Mouse (Mus musculus) midbrain, postnatal 0 days (tissue): Measurements from ENCODE around the gene Orm3. TPM values are rescaled to one million over a fixed set of nuclear protein-coding genes. Genes with fewer than 3 reads are reported as not detected.

Experiments used
- ATAC-seq: fragments of 200-750 bp; cut with Nextera tagmentation; 2 replicates; pipeline ENCODE4 v1.8.0; 2017; ENCODE audit warnings: moderate number of reproducible peaks, mild to moderate bottlenecking, moderate TSS enrichment, moderate library complexity; ENCODE audit not compliant: low FRiP score
- DNase-seq: peaks from one replicate; pipeline ENCODE4 v3.0.0-alpha.2; 2015; ENCODE audit warnings: low spot score
- H3K27ac ChIP-seq: fragments of 300-500 bp; sonication (generic); 2 replicates; pipeline ENCODE4 v1.5.1; 2014; ENCODE audit warnings: low read depth, mild to moderate bottlenecking, low read length, mixed read lengths
- H3K27me3 ChIP-seq: fragments of 300-500 bp; sonication (generic); 2 replicates; pipeline ENCODE4 v1.6.1; 2014; ENCODE audit warnings: low read length, control low read depth, mixed read lengths; ENCODE audit not compliant: insufficient read depth
- H3K36me3 ChIP-seq: fragments of 300-500 bp; sonication (generic); 2 replicates; pipeline ENCODE4 v1.6.1; 2014; ENCODE audit warnings: low read length, control low read depth, mixed read lengths; ENCODE audit not compliant: insufficient read depth
- H3K4me1 ChIP-seq: fragments of 300-500 bp; sonication (generic); 2 replicates; pipeline ENCODE4 v1.6.1; 2014; ENCODE audit warnings: mild to moderate bottlenecking, control low read depth, antibody characterized with exemption, low read length, mixed read lengths; ENCODE audit not compliant: insufficient read depth
- H3K4me2 ChIP-seq: fragments of 300-500 bp; sonication (generic); 2 replicates; pipeline ENCODE4 v1.6.1; 2014; ENCODE audit warnings: low read depth, mild to moderate bottlenecking, low read length, mixed read lengths; ENCODE audit not compliant: poor library complexity, severe bottlenecking
- H3K4me3 ChIP-seq: fragments of 300-500 bp; sonication (generic); 2 replicates; pipeline ENCODE4 v1.5.1; 2014; ENCODE audit warnings: low read depth, mild to moderate bottlenecking, low read length, moderate library complexity
- H3K9ac ChIP-seq: fragments of 300-500 bp; sonication (generic); replicated peaks from 2 replicates; pipeline ENCODE4 v1.6.1; 2014; ENCODE audit warnings: mild to moderate bottlenecking, low read length, moderate library complexity, mixed read lengths; ENCODE audit not compliant: poor library complexity, severe bottlenecking
- H3K9me3 ChIP-seq: fragments of 300-500 bp; sonication (generic); 2 replicates; pipeline ENCODE4 v1.6.1; 2016; ENCODE audit warnings: low read length, control low read depth
- CTCF ChIP-seq: IDR thresholded peaks from 2 replicates; pipeline ENCODE4 v1.5.1; 2016; ENCODE audit warnings: antibody characterized with exemption, mild to moderate bottlenecking
- WGBS: fragments of 180-500 bp; shearing (Covaris S2); extraction: QIAGEN DNeasy Blood & Tissue Kit; methylation state at CpG from one replicate; pipeline ENCODE4 v1.1.7; 2014; 5-methylcytosine and 5-hydroxymethylcytosine counted together
- polyA plus RNA-seq: library from polyadenylated mRNA; unstranded; fragments of >200 nt; fragmentation: Nextera tagmentation; extraction: Ambion mirVana; gene quantifications from 2 replicates; pipeline ENCODE4 v1.2.1, GENCODE M21; 2015
- total RNA-seq: library from RNA; depleted of rRNA; stranded (reverse); fragments of >200 nt; gene quantifications from 2 replicates; pipeline ENCODE4 v1.2.3, GENCODE M21; 2014; rRNA removed

Gene Orm3
- total and polyA plus RNA-seq, 2 experiments from 2014 or later, result not detected

DNA sequence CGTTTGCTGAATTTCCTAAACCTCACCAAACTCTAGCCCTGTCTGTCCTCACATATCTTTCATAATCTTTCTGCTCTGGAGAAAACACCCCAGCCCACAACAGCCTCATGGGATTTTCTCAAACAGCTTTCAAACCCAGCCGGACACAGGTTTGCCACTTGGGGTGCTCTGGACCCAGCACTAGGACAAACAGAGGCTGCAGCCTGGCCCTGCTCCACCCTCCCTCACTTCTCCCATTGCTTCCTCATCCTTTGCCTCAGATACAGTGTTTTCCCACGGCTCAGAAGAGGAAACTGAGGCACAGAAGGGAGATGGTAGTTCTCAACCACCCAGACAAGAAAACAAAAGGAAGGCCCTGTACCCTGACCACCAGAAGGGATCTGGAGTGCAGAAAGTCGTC, 49.7 kb downstream of the Orm3 start:
- peaks cover 15% of the 10 kb centered on the region for H3K4me1 ChIP-seq

DNA sequence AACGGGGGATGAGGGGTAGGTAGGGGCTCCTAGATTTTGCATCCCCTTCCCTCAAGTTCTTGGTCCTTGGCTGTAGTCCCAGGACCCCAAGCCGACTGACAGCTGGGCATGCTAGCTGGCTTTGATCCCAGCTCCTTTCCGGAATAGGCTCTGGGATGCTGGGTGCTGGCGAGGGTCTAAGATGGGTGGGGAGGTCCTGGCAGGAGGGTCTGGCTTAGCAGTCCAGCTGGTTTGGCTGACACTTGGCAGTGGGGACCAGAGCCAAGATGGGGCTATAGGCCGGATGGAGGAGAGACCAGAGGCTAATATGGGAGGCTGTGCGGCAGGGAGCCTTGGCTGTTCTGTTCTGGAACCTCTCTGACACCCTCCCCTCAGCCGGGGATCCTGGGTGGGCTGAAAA, 52.3 kb downstream of the Orm3 start:
- no peak for TF ChIP-seq CTCF
- ATAC-seq, result no peak; the same call in 1 of the 2 replicates
- H3K27ac ChIP-seq, result 0 out of 2 replicates have a peak overlapping the region, but pooled peaks have one; percentile 12
- no peaks in the 10 kb centered on the region for H3K9me3 ChIP-seq
- peaks cover 15% of the 10 kb centered on the region for H3K4me1 ChIP-seq
- H3K4me3 ChIP-seq, result no peak overlapping the region
- WGBS, result 35% methylated on average over 7 of the region's 7 CpGs
- peak; percentile 87 for DNase-seq
- H3K27me3 ChIP-seq, result no peaks in the 10 kb centered on the region
- H3K36me3 ChIP-seq, result no peaks in the 10 kb centered on the region
- 0 out of 2 replicates have a peak overlapping the region, but pooled peaks have one; percentile 99 for H3K4me2 ChIP-seq
- H3K9ac ChIP-seq, result no peak overlapping the region

More for the DNA sequence above, 49.7 kb downstream of the Orm3 start:
- Histone ChIP-seq H3K4me2 (no peak overlapping the region), H3K27me3 (no peaks in the 10 kb centered on the region), H3K4me3 (no peak overlapping the region), H3K9me3 (no peaks in the 10 kb centered on the region), H3K27ac (no peak overlapping the region), H3K9ac (no peak overlapping the region), H3K36me3 (no peaks in the 10 kb centered on the region)
- DNase-seq (no peak), ATAC-seq (no peak)
- WGBS, result 69% methylated on average over 4 of the region's 4 CpGs
- TF ChIP-seq CTCF, result no peak

- H3K27me3 ChIP-seq, result no peaks in the 10 kb centered on the region
- 0 out of 2 replicates have a peak overlapping the region, but pooled peaks have one; percentile 12 for H3K27ac ChIP-seq
- H3K4me2 ChIP-seq, result 0 out of 2 replicates have a peak overlapping the region, but pooled peaks have one; percentile 99
- H3K9me3 ChIP-seq, result no peaks in the 10 kb centered on the region
- no peak overlapping the region for H3K9ac ChIP-seq
- H3K4me1 ChIP-seq, result peaks cover 15% of the 10 kb centered on the region
- TF ChIP-seq CTCF, result peak; percentile 87
- no peaks in the 10 kb centered on the region for H3K36me3 ChIP-seq
- DNase-seq (peak; percentile 73), ATAC-seq (peak; percentile 56)
- no peak overlapping the region for H3K4me3 ChIP-seq
- 8% methylated on average over 8 of the region's 8 CpGs for WGBS
Observed at GRCm38 (mm10) chr4:63408649-63409048, 52.7 kb downstream of the Orm3 start.

Other genes with a start within 250 kb of the Orm3 start
- not detected in 2 replicates for gene Ambp, start 201.4 kb upstream of the Orm3 start, total RNA-seq
- not detected in 2 replicates for gene Ambp, start 201.4 kb upstream of the Orm3 start, polyA plus RNA-seq
- gene Kif12, start 184.0 kb upstream of the Orm3 start, total RNA-seq, result 0.28 and 0.60 TPM in 2 replicates
- 0.16 and 0.21 TPM in 2 replicates for gene Kif12, start 184.0 kb upstream of the Orm3 start, polyA plus RNA-seq
- gene Col27a1, start 142.2 kb upstream of the Orm3 start, total RNA-seq, result 3.9 and 4.8 TPM in 2 replicates
- 0.85 and 0.88 TPM in 2 replicates for gene Col27a1, start 142.2 kb upstream of the Orm3 start, polyA plus RNA-seq
- gene Orm1, start 11.6 kb upstream of the Orm3 start, total RNA-seq, result not detected in 2 replicates
- not detected in 2 replicates for gene Orm1, start 11.6 kb upstream of the Orm3 start, polyA plus RNA-seq
- not detected in 2 replicates for gene Orm2, start 6.3 kb downstream of the Orm3 start, total RNA-seq
- not detected in 2 replicates for gene Orm2, start 6.3 kb downstream of the Orm3 start, polyA plus RNA-seq
- 4.4 and 5.3 TPM in 2 replicates for gene Akna, start 47.2 kb downstream of the Orm3 start, total RNA-seq
- 1.9 and 2.1 TPM in 2 replicates for gene Akna, start 47.2 kb downstream of the Orm3 start, polyA plus RNA-seq
- gene Whrn, start 139.8 kb downstream of the Orm3 start, total RNA-seq, result 14.5 and 20.1 TPM in 2 replicates
- 2.4 and 3.5 TPM in 2 replicates for gene Whrn, start 139.8 kb downstream of the Orm3 start, polyA plus RNA-seq
- gene Atp6v1g1, start 188.6 kb downstream of the Orm3 start, total RNA-seq, result 142 and 202 TPM in 2 replicates
- 356 and 357 TPM in 2 replicates for gene Atp6v1g1, start 188.6 kb downstream of the Orm3 start, polyA plus RNA-seq
- gene Tmem268, start 202.6 kb downstream of the Orm3 start, total RNA-seq, result 3.2 and 4.8 TPM in 2 replicates
- 4.7 and 5.0 TPM in 2 replicates for gene Tmem268, start 202.6 kb downstream of the Orm3 start, polyA plus RNA-seq
- not detected in 2 replicates for gene Gm11213, start 249.1 kb downstream of the Orm3 start, total RNA-seq
- gene Gm11213, start 249.1 kb downstream of the Orm3 start, polyA plus RNA-seq, result not detected in 2 replicates